In genomic region chr15:83408692-83409442, GRCm38 (mm10) we compare ENCODE assay signal across 11 mouse cellular contexts. TPM values are rescaled to one million over a fixed set of nuclear protein-coding genes. Genes with fewer than 3 reads are reported as not detected.
DNase-seq lines count a peak whose midpoint lies in the region; ATAC-seq lines count a peak whose summit lies in the region.
"Had no signal": no experiment of that assay in that cellular context is flagged by ENCODE, and none has a peak within 500 bp of the region (broad histone marks: within the 10 kb centered on the region; RNA-seq: fewer than 3 reads in every experiment).

No protein-coding gene starts in this region.

- 0 out of 2 replicates have a peak overlapping the region, but pooled peaks have one; percentile 12 for H3K27ac ChIP-seq in hindbrain, embryonic 10.5 days
- no peak overlapping the region for H3K27ac ChIP-seq in hindbrain, embryonic 12.5 days
- no peak overlapping the region for H3K27ac ChIP-seq in intestine, embryonic 15.5 days
- H3K27ac ChIP-seq: limb, embryonic 12.5 days had no signal

- no peaks in the 10 kb centered on the region for H3K27me3 ChIP-seq in hindbrain, embryonic 10.5 days (ENCODE audit: insufficient read depth, poor library complexity, severe bottlenecking)
- H3K27me3 ChIP-seq in hindbrain, embryonic 12.5 days = no peaks in the 10 kb centered on the region
- no peaks in the 10 kb centered on the region for H3K27me3 ChIP-seq in intestine, embryonic 15.5 days (replicated peaks)
- H3K27me3 ChIP-seq: limb, embryonic 12.5 days had no signal

- 80% methylated on average over 8 of the region's 8 CpGs for WGBS in hindbrain, embryonic 10.5 days
- 82% methylated on average over 8 of the region's 8 CpGs for WGBS in hindbrain, embryonic 12.5 days
- WGBS in intestine, embryonic 15.5 days = 56% methylated on average over 8 of the region's 8 CpGs

- H3K9me3 ChIP-seq in hindbrain, embryonic 10.5 days = no peaks in the 10 kb centered on the region
- H3K9me3 ChIP-seq in hindbrain, embryonic 12.5 days (replicated peaks) = no peaks in the 10 kb centered on the region
- H3K9me3 ChIP-seq in intestine, embryonic 15.5 days = no peaks in the 10 kb centered on the region
- H3K9me3 ChIP-seq: G1E; limb, embryonic 12.5 days had no signal

- no peak overlapping the region for H3K4me2 ChIP-seq in hindbrain, embryonic 12.5 days (replicated peaks)
- H3K4me2 ChIP-seq in intestine, embryonic 15.5 days (replicated peaks) = no peak overlapping the region
- H3K4me2 ChIP-seq: limb, embryonic 12.5 days had no signal

- no peak overlapping the region for H3K9ac ChIP-seq in hindbrain, embryonic 12.5 days
- H3K9ac ChIP-seq in intestine, embryonic 15.5 days = no peak overlapping the region
- H3K9ac ChIP-seq: limb, embryonic 12.5 days had no signal

- no peaks in the 10 kb centered on the region for H3K36me3 ChIP-seq in hindbrain, embryonic 10.5 days
- H3K36me3 ChIP-seq in hindbrain, embryonic 12.5 days = no peaks in the 10 kb centered on the region
- H3K36me3 ChIP-seq in intestine, embryonic 15.5 days = no peaks in the 10 kb centered on the region

- ATAC-seq in hindbrain, embryonic 12.5 days (ENCODE audit: low FRiP score) = no peak
- ATAC-seq in intestine, embryonic 15.5 days = 0 out of 2 replicates have a peak, but pooled peaks have one; percentile 34
- peak; percentile 35 for ATAC-seq in megakaryocyte progenitor cell, adult 5-6 weeks (replicated peaks; ENCODE audit: poor library complexity)

- no peak overlapping the region for H3K4me3 ChIP-seq in hindbrain, embryonic 10.5 days
- no peak overlapping the region for H3K4me3 ChIP-seq in hindbrain, embryonic 12.5 days
- H3K4me3 ChIP-seq in intestine, embryonic 15.5 days (replicated peaks) = no peak overlapping the region
- H3K4me3 ChIP-seq: limb, embryonic 12.5 days had no signal

- DNase-seq in hindbrain, embryonic 10.5 days (ENCODE audit: low spot score) = no peak
- DNase-seq in right cerebral cortex, adult 2 months (ENCODE audit: low spot score in 2 of 2) = peak; percentile 21 to 28
- DNase-seq in right cerebral cortex, adult 18-20 months = no peak
- DNase-seq in urinary bladder, postnatal 14 days (ENCODE audit: low spot score) = no peak
- DNase-seq in cerebellum, postnatal 36 days = no peak
- DNase-seq: kidney, postnatal 10 days had no signal

- peaks cover 13% of the 10 kb centered on the region for H3K4me1 ChIP-seq in hindbrain, embryonic 10.5 days (replicated peaks)
- 0 out of 2 replicates have a peak, but pooled peaks cover 12% of the 10 kb centered on the region for H3K4me1 ChIP-seq in hindbrain, embryonic 12.5 days
- peaks cover 25% of the 10 kb centered on the region for H3K4me1 ChIP-seq in intestine, embryonic 15.5 days (replicated peaks)

RNA-seq across cellular contexts. Expression of gene Pacsin2, which starts 55.5 kb away (rescaled TPM):
- polyA plus RNA-seq in hindbrain, embryonic 10.5 days (2016; fragmentation: Nextera tagmentation; extraction: Ambion mirVana) = 53.3 and 57.7 TPM in 2 replicates
- polyA plus RNA-seq in hindbrain, embryonic 12.5 days (2016; fragmentation: Nextera tagmentation; extraction: Ambion mirVana) = 46.9 and 47.7 TPM in 2 replicates
- polyA plus RNA-seq in intestine, embryonic 15.5 days (2015; fragmentation: Nextera tagmentation; extraction: Ambion mirVana) = 70.8 and 78.1 TPM in 2 replicates
- 40.0 and 47.4 TPM in 2 replicates for total RNA-seq in megakaryocyte progenitor cell, adult 5-6 weeks (2015)
- total RNA-seq in megakaryocyte progenitor cell, adult 5-6 weeks (2017) = 71.7 and 101 TPM in 2 replicates

RNA-seq across cellular contexts. Expression of gene Arfgap3, which starts 58.8 kb away (rescaled TPM):
- polyA plus RNA-seq in hindbrain, embryonic 10.5 days (2016; fragmentation: Nextera tagmentation; extraction: Ambion mirVana) = 33.1 and 36.9 TPM in 2 replicates
- 44.2 and 51.1 TPM in 2 replicates for polyA plus RNA-seq in hindbrain, embryonic 12.5 days (2016; fragmentation: Nextera tagmentation; extraction: Ambion mirVana)
- polyA plus RNA-seq in intestine, embryonic 15.5 days (2015; fragmentation: Nextera tagmentation; extraction: Ambion mirVana) = 60.5 and 62.9 TPM in 2 replicates
- 19.9 and 23.7 TPM in 2 replicates for total RNA-seq in megakaryocyte progenitor cell, adult 5-6 weeks (2015)
- total RNA-seq in megakaryocyte progenitor cell, adult 5-6 weeks (2017) = 21.4 and 25.4 TPM in 2 replicates

Comparison
In these comparisons a context has a peak if more than half of its experiments do, and no peak if none do; other contexts are left out.
1. DNase-seq: peak in right cerebral cortex, adult 2 months (2 of 2); none in hindbrain, embryonic 10.5 days (single experiment), right cerebral cortex, adult 18-20 months (single experiment), urinary bladder, postnatal 14 days (single experiment) and cerebellum, postnatal 36 days (0 of 2).